Mouse (Mus musculus) limb, embryonic 11.5 days (tissue): ENCODE measurements around the gene Lrp4. TPM values are rescaled to one million over a fixed set of nuclear protein-coding genes. Genes with fewer than 3 reads are reported as not detected.
"Not testable (repeated sequence)": the region's sequence is repeated elsewhere in the genome, so short reads cannot be mapped to it uniquely, and the experiment has no call there.

ENCODE experiments used
- ATAC-seq: fragments of 200-750 bp; cut with Nextera tagmentation; 2 replicates; pipeline ENCODE4 v1.8.0; 2017; ENCODE audit warnings: low read depth; ENCODE audit not compliant: insufficient number of reproducible peaks, low FRiP score, low TSS enrichment
- DNase-seq: peaks from one replicate; pipeline ENCODE4 v3.0.0-alpha.2; 2015; ENCODE audit warnings: low spot score
- H3K27ac ChIP-seq: fragments of 300-500 bp; sonication (generic); replicated peaks from 2 replicates; pipeline ENCODE4 v1.5.1; 2014; ENCODE audit warnings: low read depth, mild to moderate bottlenecking, low read length
- H3K27me3 ChIP-seq: fragments of 300-500 bp; sonication (generic); 2 replicates; pipeline ENCODE4 v1.6.1; 2014; ENCODE audit warnings: mild to moderate bottlenecking, low read length, mixed read lengths; ENCODE audit not compliant: control insufficient read depth, insufficient read depth
- H3K36me3 ChIP-seq: fragments of 300-500 bp; sonication (generic); 2 replicates; pipeline ENCODE4 v1.6.1; 2014; ENCODE audit warnings: mild to moderate bottlenecking, low read length, moderate library complexity, mixed read lengths; ENCODE audit not compliant: control insufficient read depth, insufficient read depth
- H3K4me1 ChIP-seq: fragments of 300-500 bp; sonication (generic); 2 replicates; pipeline ENCODE4 v1.6.1; 2014; ENCODE audit warnings: low read length, mixed read lengths; ENCODE audit not compliant: control insufficient read depth, insufficient read depth
- H3K4me2 ChIP-seq: fragments of 300-500 bp; sonication (generic); 2 replicates; pipeline ENCODE4 v1.6.1; 2014; ENCODE audit warnings: low read depth, mild to moderate bottlenecking, moderate library complexity; ENCODE audit not compliant: severe bottlenecking
- H3K4me3 ChIP-seq: fragments of 300-500 bp; sonication (generic); 2 replicates; pipeline ENCODE4 v1.5.1; 2014; ENCODE audit warnings: low read depth, low read length
- H3K9ac ChIP-seq: fragments of 300-500 bp; sonication (generic); 2 replicates; pipeline ENCODE4 v1.6.1; 2014; ENCODE audit warnings: mild to moderate bottlenecking, low read length
- H3K9me3 ChIP-seq: fragments of 300-500 bp; sonication (generic); 2 replicates; pipeline ENCODE4 v1.6.1; 2016; ENCODE audit warnings: low read length; ENCODE audit not compliant: control insufficient read depth
- WGBS: fragments of 180-500 bp; shearing (Covaris S2); extraction: QIAGEN DNeasy Blood & Tissue Kit; methylation state at CpG from one replicate; pipeline ENCODE4 v1.1.7; 2014; 5-methylcytosine and 5-hydroxymethylcytosine counted together
- polyA plus RNA-seq: library from polyadenylated mRNA; unstranded; fragments of >200 nt; fragmentation: Nextera tagmentation; extraction: Ambion mirVana; gene quantifications from 2 replicates; pipeline ENCODE4 v1.2.1, GENCODE M21; 2014

Gene Lrp4
- polyA plus RNA-seq, 1 experiment from 2014 or later, result 5.4 TPM

DNA sequence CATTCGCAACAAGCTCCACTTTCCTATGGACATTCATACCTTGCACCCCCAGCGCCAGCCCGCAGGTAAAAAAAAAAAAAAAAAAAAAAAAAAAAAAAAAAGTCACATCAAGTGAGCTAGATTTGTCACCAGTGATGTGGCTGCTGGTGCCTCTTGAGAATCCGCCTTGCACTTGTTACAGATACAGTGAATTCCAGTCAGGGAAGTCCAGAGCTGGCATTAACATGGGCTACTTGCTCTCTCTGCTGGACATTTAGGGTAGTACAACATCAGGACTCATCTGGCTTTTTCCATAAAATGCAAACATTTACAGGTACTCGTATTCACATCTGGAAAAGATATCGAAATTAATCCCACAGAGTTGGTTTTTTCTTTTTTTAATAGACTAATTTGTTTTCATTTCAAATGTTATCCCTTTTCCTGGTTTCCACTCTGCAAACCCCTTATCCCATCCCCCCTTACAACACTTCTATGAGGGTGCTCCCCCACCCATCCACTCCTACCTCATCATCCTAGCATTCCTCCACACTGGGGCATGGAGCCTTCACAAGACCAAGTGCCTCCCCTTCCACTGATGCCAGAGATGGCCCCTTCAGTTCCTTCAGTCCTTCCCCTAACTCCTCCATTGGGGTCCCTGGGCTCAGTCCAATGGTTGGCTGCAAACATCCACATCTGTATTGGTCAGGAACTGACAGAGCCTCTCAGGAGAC lies 23.6 kb downstream of the Lrp4 start:
- Histone ChIP-seq H3K27me3 (no peaks in the 10 kb centered on the region), H3K9ac (no peak overlapping the region), H3K9me3 (no peaks in the 10 kb centered on the region), H3K36me3 (peaks cover 3% of the 10 kb centered on the region; the same call in 1 of the 2 replicates), H3K27ac (no peak overlapping the region), H3K4me2 (no peak overlapping the region), H3K4me1 (no peaks in the 10 kb centered on the region), H3K4me3 (no peak overlapping the region)
- ATAC-seq (no peak), DNase-seq (peak; percentile 62)
- WGBS, result 73% methylated on average over 6 of the region's 6 CpGs

GRCm38 (mm10) chr2:91484698-91485097 lies 27.4 kb downstream of the Lrp4 start:
- H3K36me3 ChIP-seq, result peaks cover 5% of the 10 kb centered on the region; the same call in 1 of the 2 replicates
- no peak for DNase-seq
- ATAC-seq, result no peak
- no peaks in the 10 kb centered on the region for H3K27me3 ChIP-seq
- H3K9me3 ChIP-seq, result no peaks in the 10 kb centered on the region
- H3K4me2 ChIP-seq, result no peak overlapping the region
- H3K9ac ChIP-seq, result no peak overlapping the region
- H3K4me1 ChIP-seq, result no peaks in the 10 kb centered on the region
- 85% methylated on average over 4 of the region's 4 CpGs for WGBS
- H3K4me3 ChIP-seq, result no peak overlapping the region
- H3K27ac ChIP-seq, result no peak overlapping the region

- Histone ChIP-seq H3K4me2 (no peak overlapping the region), H3K27ac (no peak overlapping the region), H3K9me3 (no peaks in the 10 kb centered on the region), H3K9ac (no peak overlapping the region), H3K36me3 (peaks cover 5% of the 10 kb centered on the region; the same call in 1 of the 2 replicates), H3K4me1 (no peaks in the 10 kb centered on the region), H3K4me3 (no peak overlapping the region), H3K27me3 (no peaks in the 10 kb centered on the region)
- WGBS, result 84% methylated on average over 6 of the region's 6 CpGs
- DNase-seq, result no peak
- no peak for ATAC-seq
Measured at GRCm38 (mm10) chr2:91485256-91485655, 27.9 kb downstream of the Lrp4 start.

DNA sequence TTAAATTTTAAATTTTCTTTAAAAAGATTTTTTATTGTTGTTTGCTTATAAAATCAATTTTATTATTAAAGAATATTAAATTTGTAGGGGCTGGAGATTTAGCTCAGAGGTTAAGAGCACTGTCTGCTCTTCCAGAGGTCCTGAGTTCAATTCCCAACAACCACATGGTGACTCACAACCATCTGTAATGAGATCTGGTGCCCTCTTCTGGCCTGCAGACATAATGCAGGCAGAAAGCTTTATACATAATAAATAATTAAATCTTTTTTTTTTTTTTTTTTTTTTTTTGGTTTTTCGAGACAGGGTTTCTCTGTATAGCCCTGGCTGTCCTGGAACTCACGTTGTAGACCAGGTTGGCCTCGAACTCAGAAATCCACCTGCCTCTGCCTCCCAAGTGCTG lies 30.0 kb downstream of the Lrp4 start:
- 68% methylated on average over 3 of the region's 3 CpGs for WGBS
- not testable (repeated sequence) for H3K4me2 ChIP-seq, DNase-seq, H3K27me3 ChIP-seq, H3K9me3 ChIP-seq, H3K36me3 ChIP-seq, ATAC-seq, H3K4me1 ChIP-seq, H3K4me3 ChIP-seq, H3K9ac ChIP-seq, H3K27ac ChIP-seq

DNA sequence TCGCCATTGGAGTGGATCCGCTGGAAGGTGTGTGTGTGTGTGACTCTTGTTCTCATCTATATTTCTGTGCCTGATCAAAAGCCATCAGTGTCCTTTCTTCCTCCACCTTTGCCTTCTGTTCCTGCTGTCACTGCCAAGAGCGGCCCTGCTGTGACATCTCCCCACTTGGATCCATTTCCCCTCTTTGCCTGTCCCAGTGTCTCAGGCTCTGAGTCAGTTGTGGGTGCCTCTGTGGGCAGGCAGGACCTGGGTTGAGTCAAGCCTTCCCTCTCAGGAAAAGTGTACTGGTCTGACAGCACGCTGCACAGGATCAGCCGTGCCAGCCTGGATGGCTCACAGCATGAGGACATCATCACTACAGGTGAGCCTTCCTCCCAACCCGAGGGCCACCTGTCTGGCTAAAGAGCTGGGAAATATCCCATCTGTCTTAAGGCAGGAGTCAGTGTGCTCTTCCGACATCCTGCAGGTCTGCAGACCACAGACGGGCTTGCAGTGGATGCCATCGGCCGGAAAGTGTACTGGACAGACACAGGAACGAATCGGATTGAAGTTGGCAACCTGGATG lies 34.8 kb downstream of the Lrp4 start:
- ATAC-seq (no peak), DNase-seq (no peak)
- Histone ChIP-seq H3K9ac (no peak overlapping the region), H3K27me3 (no peaks in the 10 kb centered on the region), H3K27ac (no peak overlapping the region), H3K36me3 (peaks cover 5% of the 10 kb centered on the region; the same call in 1 of the 2 replicates), H3K4me2 (no peak overlapping the region), H3K4me3 (no peak overlapping the region), H3K9me3 (no peaks in the 10 kb centered on the region), H3K4me1 (no peaks in the 10 kb centered on the region)
- WGBS, result 95% methylated on average over 12 of the region's 12 CpGs

GRCm38 (mm10) chr2:91493981-91494380 lies 36.7 kb downstream of the Lrp4 start:
- WGBS, result 97% methylated on average over 9 of the region's 9 CpGs
- DNase-seq, result no peak
- Histone ChIP-seq H3K36me3 (peaks cover 2% of the 10 kb centered on the region; the same call in 1 of the 2 replicates), H3K27me3 (no peaks in the 10 kb centered on the region), H3K4me2 (no peak overlapping the region), H3K9ac (no peak overlapping the region), H3K27ac (no peak overlapping the region), H3K9me3 (no peaks in the 10 kb centered on the region), H3K4me3 (no peak overlapping the region), H3K4me1 (no peaks in the 10 kb centered on the region)
- no peak for ATAC-seq

DNA sequence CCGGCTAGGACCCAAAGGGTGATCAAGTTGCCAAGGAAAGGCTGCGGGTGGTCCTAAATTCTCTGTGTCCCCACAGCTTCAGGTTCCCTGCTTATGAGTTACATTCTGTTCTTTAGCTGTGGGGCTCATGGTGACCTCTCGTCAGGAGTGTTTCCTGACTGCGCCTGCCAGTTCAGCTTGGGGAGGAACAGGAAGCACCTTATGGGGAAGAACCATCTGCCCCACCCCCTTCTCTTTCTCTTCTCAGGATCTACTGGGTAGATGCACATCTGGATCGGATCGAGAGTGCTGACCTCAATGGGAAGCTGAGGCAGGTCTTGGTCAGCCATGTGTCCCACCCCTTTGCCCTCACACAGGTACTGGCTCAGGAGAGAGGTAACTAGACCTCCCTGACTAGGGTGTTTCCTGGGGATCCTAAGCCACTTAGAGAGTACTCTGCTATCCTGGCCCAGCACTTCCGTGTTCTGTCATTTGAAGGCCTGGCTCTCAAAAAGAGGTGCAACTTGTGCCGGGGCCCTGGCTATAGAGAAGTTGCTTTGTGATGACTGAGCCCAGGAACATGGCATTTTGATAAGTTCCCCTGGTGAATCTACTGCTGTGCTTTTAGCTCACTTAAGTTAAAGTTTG lies 40.9 kb downstream of the Lrp4 start:
- H3K36me3 ChIP-seq, result peaks cover 3% of the 10 kb centered on the region; the same call in 1 of the 2 replicates
- no peak overlapping the region for H3K4me3 ChIP-seq
- no peak for ATAC-seq
- H3K27me3 ChIP-seq, result no peaks in the 10 kb centered on the region
- no peaks in the 10 kb centered on the region for H3K9me3 ChIP-seq
- no peak overlapping the region for H3K4me2 ChIP-seq
- no peak overlapping the region for H3K27ac ChIP-seq
- no peak overlapping the region for H3K9ac ChIP-seq
- 82% methylated on average over 8 of the region's 8 CpGs for WGBS
- no peaks in the 10 kb centered on the region for H3K4me1 ChIP-seq
- no peak for DNase-seq

- Histone ChIP-seq H3K9me3 (no peaks in the 10 kb centered on the region), H3K4me3 (no peak overlapping the region), H3K27ac (no peak overlapping the region), H3K9ac (no peak overlapping the region), H3K27me3 (no peaks in the 10 kb centered on the region), H3K4me2 (no peak overlapping the region), H3K4me1 (no peaks in the 10 kb centered on the region), H3K36me3 (peaks cover 10% of the 10 kb centered on the region)
- ATAC-seq (no peak), DNase-seq (no peak)
- 92% methylated on average over 8 of the region's 8 CpGs for WGBS
Measured at GRCm38 (mm10) chr2:91508076-91508475, 50.8 kb downstream of the Lrp4 start.
